Mouse (Mus musculus) kidney, adult 2 months (tissue): Measurements from ENCODE around the gene Marc2.

Experiments used
- CTCF ChIP-seq: fragments of 200-500 bp; conservative IDR thresholded peaks from 2 replicates; pipeline ENCODE4 v1.5.1; 2011; ENCODE audit warnings: low read depth, mild to moderate bottlenecking, control low read depth, low read length, moderate library complexity, mixed read lengths; ENCODE audit not compliant: insufficient read depth, insufficient read length
- POLR2A ChIP-seq: fragments of 200-500 bp; IDR thresholded peaks from one replicate; pipeline ENCODE4 v1.6.1; 2011; ENCODE audit warnings: low read depth, low read length, control low read depth

DNA sequence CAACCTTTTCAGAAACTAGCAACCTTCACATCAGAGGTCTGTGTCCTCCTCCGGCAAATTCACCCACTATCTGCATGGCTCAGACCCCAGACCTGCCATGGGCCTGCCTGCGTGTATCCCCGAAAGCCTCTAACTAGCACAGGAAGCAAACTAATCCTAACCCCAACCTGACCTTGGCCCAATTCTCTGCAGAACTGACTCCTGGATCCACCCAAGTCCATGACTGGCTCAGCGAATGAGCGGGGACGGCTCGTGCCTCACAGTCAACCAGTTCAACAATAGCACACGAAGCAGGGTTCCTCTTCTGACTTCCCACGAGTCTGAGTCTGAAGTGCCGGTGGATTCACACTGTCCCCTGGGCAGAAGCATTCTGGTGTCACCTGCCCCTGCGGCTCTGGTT is 27.7 kb upstream of the Marc2 start:
- no peak for TF ChIP-seq CTCF
- TF ChIP-seq POLR2A = no peak
